Mouse (Mus musculus): ENCODE measurements around the gene Adgrg1. TPM values are rescaled to one million over a fixed set of nuclear protein-coding genes. Genes with fewer than 3 reads are reported as not detected.
A peak's percentile ranks its signal among the peaks of the same experiment; 100 is the strongest.

Adgrg1 gene
- polyA plus RNA-seq, 1 experiment from 2014 or later, result 39.0 TPM

DNA sequence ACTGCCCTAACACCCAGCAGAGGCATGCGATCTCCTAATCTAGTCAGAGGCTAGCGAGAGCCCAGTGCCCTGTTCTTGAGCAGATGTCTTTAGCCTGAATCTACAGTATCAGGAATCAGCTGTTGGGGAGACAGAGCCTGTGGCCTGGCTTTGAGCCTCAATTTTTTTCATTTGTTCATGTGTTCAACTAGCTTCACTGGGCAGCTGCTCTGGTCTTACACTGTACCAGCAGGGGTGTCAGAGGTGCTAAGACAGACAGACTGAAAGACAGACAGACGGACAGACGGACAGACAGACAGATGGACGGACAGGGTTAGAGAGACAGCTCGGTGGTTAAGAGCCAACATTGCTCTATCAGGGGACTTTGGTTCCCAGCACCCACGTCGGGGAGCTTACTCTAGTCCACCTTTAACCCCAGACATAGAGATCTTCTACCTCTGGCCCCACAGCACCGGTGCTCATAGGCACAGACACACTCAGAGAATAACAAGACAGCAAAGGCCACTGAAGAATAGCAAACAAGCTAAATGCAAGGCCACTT is 17.0 kb downstream of the Adgrg1 start:
- TF ChIP-seq CTCF (IDR thresholded peaks at IDR 0.05) (no peak), EP300 (IDR thresholded peaks at IDR 0.05) (no peak)
- peaks cover 24% of the 10 kb centered on the region for H3K4me1 ChIP-seq (ENCODE audit: insufficient read depth, low read depth, low read length)
- DNase-seq (ENCODE audit: low spot score) (no peak), ATAC-seq (no peak)
- H3K4me2 ChIP-seq (replicated peaks; ENCODE audit: low read depth, low read length), result no peak overlapping the region
- no peaks in the 10 kb centered on the region for H3K9me3 ChIP-seq (ENCODE audit: low read length)
- H3K4me3 ChIP-seq (ENCODE audit: low read depth, low read length), result no peak overlapping the region
- 77% methylated on average over 9 of the region's 9 CpGs for WGBS
- no peaks in the 10 kb centered on the region for H3K27me3 ChIP-seq (replicated peaks; ENCODE audit: insufficient read depth, low read length)
- no peaks in the 10 kb centered on the region for H3K36me3 ChIP-seq (ENCODE audit: insufficient read depth, low read length)
- no peak overlapping the region for H3K9ac ChIP-seq (replicated peaks; ENCODE audit: low read depth)
- H3K27ac ChIP-seq (ENCODE audit: low read length), result peak overlapping the region; percentile 77; the same call in 1 of the 2 replicates

DNA sequence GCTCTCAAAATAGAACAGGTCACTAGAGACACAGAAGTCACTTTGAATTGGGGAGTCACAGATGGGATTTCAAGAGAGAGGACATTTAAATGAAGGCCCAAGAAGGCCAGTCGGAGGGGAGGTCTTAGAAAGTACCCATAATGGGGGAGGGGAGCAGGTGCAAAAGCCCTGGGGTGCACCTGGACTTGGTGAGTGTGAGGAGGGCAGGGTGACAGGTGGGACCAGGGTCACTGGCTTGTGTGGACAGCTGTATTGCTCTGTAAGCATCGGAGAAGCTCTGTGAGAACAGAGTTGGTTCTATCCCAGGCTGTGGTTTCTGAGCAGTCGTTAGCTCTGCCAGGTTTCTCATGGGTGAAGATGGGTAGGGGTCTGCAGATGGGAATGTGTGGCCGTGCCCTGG is 17.5 kb downstream of the Adgrg1 start:
- no peak overlapping the region for H3K4me2 ChIP-seq (replicated peaks; ENCODE audit: low read depth, low read length)
- H3K4me3 ChIP-seq (ENCODE audit: low read depth, low read length), result no peak overlapping the region
- no peak overlapping the region for H3K9ac ChIP-seq (replicated peaks; ENCODE audit: low read depth)
- TF ChIP-seq EP300 (IDR thresholded peaks at IDR 0.05), result no peak
- TF ChIP-seq CTCF (IDR thresholded peaks at IDR 0.05), result no peak
- ATAC-seq (no peak), DNase-seq (ENCODE audit: low spot score) (no peak)
- H3K36me3 ChIP-seq (ENCODE audit: insufficient read depth, low read length), result no peaks in the 10 kb centered on the region
- WGBS, result 70% methylated on average over 4 of the region's 4 CpGs
- H3K27me3 ChIP-seq (replicated peaks; ENCODE audit: insufficient read depth, low read length), result no peaks in the 10 kb centered on the region
- H3K9me3 ChIP-seq (ENCODE audit: low read length), result no peaks in the 10 kb centered on the region
- H3K4me1 ChIP-seq (ENCODE audit: insufficient read depth, low read depth, low read length), result peaks cover 24% of the 10 kb centered on the region
- peak overlapping the region; percentile 77 for H3K27ac ChIP-seq (ENCODE audit: low read length)

DNA sequence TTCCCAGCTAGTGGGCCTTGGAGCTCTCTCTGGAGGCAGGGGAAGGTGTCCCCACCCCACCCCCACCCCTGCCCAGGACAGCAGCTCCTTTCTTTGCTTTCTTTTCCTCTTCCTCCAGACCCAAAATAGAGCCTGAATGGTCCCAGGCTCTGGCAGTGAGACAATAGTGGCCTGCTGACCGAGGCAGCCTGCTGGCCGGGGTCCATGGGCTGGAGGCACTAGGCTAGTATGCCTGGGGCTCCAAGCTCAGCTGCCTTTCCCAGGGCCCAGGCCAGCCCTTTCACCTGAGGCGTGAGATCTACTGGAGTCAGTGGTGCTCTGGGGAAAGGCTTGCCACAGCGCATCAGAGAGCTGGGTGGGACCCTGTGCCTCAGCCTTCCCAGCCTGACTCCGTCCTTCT is 18.0 kb downstream of the Adgrg1 start:
- peaks cover 24% of the 10 kb centered on the region for H3K4me1 ChIP-seq (ENCODE audit: insufficient read depth, low read depth, low read length)
- H3K4me3 ChIP-seq (ENCODE audit: low read depth, low read length), result no peak overlapping the region
- H3K36me3 ChIP-seq (ENCODE audit: insufficient read depth, low read length), result no peaks in the 10 kb centered on the region
- peak overlapping the region; percentile 77 for H3K27ac ChIP-seq (ENCODE audit: low read length)
- H3K27me3 ChIP-seq (replicated peaks; ENCODE audit: insufficient read depth, low read length), result no peaks in the 10 kb centered on the region
- H3K4me2 ChIP-seq (replicated peaks; ENCODE audit: low read depth, low read length), result no peak overlapping the region
- H3K9me3 ChIP-seq (ENCODE audit: low read length), result no peaks in the 10 kb centered on the region
- ATAC-seq (peak; percentile 47), DNase-seq (ENCODE audit: low spot score) (peak; percentile 44)
- no peak overlapping the region for H3K9ac ChIP-seq (replicated peaks; ENCODE audit: low read depth)
- WGBS, result 37% methylated on average over 5 of the region's 5 CpGs
- no peak for TF ChIP-seq CTCF (IDR thresholded peaks at IDR 0.05)
- no peak for TF ChIP-seq EP300 (IDR thresholded peaks at IDR 0.05)

DNA sequence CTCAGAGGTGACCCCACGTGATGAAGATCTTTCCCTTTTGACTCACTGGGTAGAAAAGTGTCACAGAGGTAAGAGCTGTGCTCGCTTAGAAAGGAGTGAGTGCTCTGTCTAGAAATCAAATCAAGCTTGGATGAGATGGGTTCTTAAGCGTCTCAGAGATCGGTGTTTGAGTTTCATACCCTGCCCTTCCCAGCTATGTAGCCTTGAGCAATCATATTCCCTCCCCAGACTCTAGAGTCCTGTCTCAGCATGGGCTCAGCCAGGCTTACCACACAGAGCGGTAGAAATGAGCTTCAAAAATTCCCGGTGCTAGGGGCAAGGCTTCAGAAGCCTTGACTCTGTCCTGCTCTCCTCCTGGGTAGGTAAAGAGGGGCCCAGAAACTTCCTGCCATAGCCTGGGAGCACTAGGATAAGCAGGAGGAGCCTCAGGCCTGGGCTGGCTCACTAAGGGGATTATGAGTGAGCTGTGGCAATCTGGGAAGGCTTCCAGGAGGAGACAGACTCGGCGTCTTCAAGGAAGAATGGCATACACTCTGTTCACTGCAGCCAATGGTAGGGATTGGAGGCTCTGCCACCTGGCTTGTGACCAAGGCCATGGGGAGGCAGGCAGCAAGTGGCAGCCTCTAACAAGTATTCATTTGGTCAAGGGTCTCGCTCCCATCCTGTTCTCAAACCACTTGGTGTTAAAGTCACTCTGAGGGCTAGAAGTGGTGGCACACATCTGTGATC is 18.6 kb downstream of the Adgrg1 start:
- Histone ChIP-seq H3K4me3 (ENCODE audit: low read depth, low read length) (no peak overlapping the region), H3K27ac (ENCODE audit: low read length) (peak overlapping the region; percentile 77), H3K9me3 (ENCODE audit: low read length) (no peaks in the 10 kb centered on the region), H3K27me3 (replicated peaks; ENCODE audit: insufficient read depth, low read length) (no peaks in the 10 kb centered on the region), H3K4me2 (replicated peaks; ENCODE audit: low read depth, low read length) (no peak overlapping the region), H3K9ac (replicated peaks; ENCODE audit: low read depth) (no peak overlapping the region), H3K36me3 (ENCODE audit: insufficient read depth, low read length) (no peaks in the 10 kb centered on the region), H3K4me1 (ENCODE audit: insufficient read depth, low read depth, low read length) (peaks cover 24% of the 10 kb centered on the region)
- ATAC-seq (peak; percentile 72), DNase-seq (ENCODE audit: low spot score) (peak; percentile 74)
- WGBS, result 50% methylated on average over 9 of the region's 9 CpGs
- no peak for TF ChIP-seq CTCF (IDR thresholded peaks at IDR 0.05)
- no peak for TF ChIP-seq EP300 (IDR thresholded peaks at IDR 0.05)

DNA sequence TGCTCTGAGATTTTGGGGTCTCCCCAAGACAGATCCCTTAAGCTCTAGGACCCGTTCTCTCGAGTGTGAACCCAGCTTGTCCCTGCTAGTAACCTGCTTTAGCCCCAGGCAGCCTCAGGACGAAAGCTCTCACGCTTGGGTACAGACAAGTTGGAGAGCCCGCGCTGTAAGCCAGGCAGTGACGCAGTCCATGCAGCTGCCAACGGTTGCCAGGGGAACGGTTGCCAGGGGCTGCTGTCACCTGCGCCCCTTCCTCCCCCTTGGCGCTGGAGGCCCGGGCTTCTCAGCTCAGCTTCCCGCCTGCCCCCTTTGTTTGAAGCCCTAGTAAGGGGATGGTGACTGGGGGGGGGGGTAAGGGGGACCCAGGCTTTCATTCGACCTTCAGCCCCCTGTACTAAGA is 19.5 kb downstream of the Adgrg1 start:
- Histone ChIP-seq H3K4me3 (ENCODE audit: low read depth, low read length) (no peak overlapping the region), H3K27ac (ENCODE audit: low read length) (no peak overlapping the region), H3K27me3 (replicated peaks; ENCODE audit: insufficient read depth, low read length) (no peaks in the 10 kb centered on the region), H3K9me3 (ENCODE audit: low read length) (no peaks in the 10 kb centered on the region), H3K4me1 (ENCODE audit: insufficient read depth, low read depth, low read length) (peaks cover 24% of the 10 kb centered on the region), H3K9ac (replicated peaks; ENCODE audit: low read depth) (no peak overlapping the region), H3K4me2 (replicated peaks; ENCODE audit: low read depth, low read length) (no peak overlapping the region), H3K36me3 (ENCODE audit: insufficient read depth, low read length) (no peaks in the 10 kb centered on the region)
- 12% methylated on average over 14 of the region's 14 CpGs for WGBS
- DNase-seq (ENCODE audit: low spot score) (peak; percentile 58), ATAC-seq (peak; percentile 37; the same call in 1 of the 2 replicates)
- no peak for TF ChIP-seq EP300 (IDR thresholded peaks at IDR 0.05)
- TF ChIP-seq CTCF (IDR thresholded peaks at IDR 0.05), result no peak

DNA sequence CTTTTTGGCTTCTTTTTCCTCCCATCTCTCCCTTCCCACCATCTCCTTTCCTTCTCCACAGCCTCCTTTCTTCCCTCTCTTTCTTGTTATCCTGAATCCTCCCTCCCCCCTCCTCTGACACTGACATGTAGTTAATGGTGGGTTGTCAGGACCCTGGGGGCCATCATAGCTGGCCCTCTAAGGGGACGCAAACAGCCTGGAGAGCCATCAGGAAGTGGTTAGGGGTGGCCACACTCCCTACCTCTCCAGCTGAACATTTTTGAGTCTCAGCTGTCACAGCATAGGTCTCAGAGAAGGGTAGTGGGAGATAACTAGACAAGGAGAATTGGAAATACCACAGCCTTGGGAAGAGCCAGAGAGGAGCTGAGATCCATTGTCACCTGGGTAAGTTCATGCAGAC is 20.0 kb downstream of the Adgrg1 start:
- no peaks in the 10 kb centered on the region for H3K36me3 ChIP-seq (ENCODE audit: insufficient read depth, low read length)
- no peak for ATAC-seq
- no peak overlapping the region for H3K27ac ChIP-seq (ENCODE audit: low read length)
- DNase-seq (ENCODE audit: low spot score), result no peak
- no peak for TF ChIP-seq EP300 (IDR thresholded peaks at IDR 0.05)
- no peak for TF ChIP-seq CTCF (IDR thresholded peaks at IDR 0.05)
- H3K27me3 ChIP-seq (replicated peaks; ENCODE audit: insufficient read depth, low read length), result no peaks in the 10 kb centered on the region
- H3K4me3 ChIP-seq (ENCODE audit: low read depth, low read length), result no peak overlapping the region
- 50% methylated on average over 1 of the region's 1 CpGs for WGBS
- no peaks in the 10 kb centered on the region for H3K9me3 ChIP-seq (ENCODE audit: low read length)
- H3K4me1 ChIP-seq (ENCODE audit: insufficient read depth, low read depth, low read length), result peaks cover 27% of the 10 kb centered on the region
- H3K9ac ChIP-seq (replicated peaks; ENCODE audit: low read depth), result no peak overlapping the region
- H3K4me2 ChIP-seq (replicated peaks; ENCODE audit: low read depth, low read length), result no peak overlapping the region

Data from lung, postnatal 0 days (tissue).